In genomic region chr9:77806426-77806825, GRCm38 (mm10) we compare ENCODE assay signal across 8 mouse cellular contexts. TPM values are rescaled to one million over a fixed set of nuclear protein-coding genes. Genes with fewer than 3 reads are reported as not detected.
A peak's percentile ranks its signal among the peaks of the same experiment; 100 is the strongest.
DNase-seq lines count a peak whose midpoint lies in the region; ATAC-seq and TF ChIP-seq lines count a peak whose summit lies in the region.

No protein-coding gene starts in this region.

- TF ChIP-seq CTCF in intestine, postnatal 0 days (IDR thresholded peaks at IDR 0.05; ENCODE audit: low read depth), result no peak

- peak overlapping the region; percentile 45 for H3K27ac ChIP-seq in kidney, embryonic 16.5 days (ENCODE audit: low read length)
- no peak overlapping the region for H3K27ac ChIP-seq in intestine, postnatal 0 days (ENCODE audit: low read depth, low read length)

- H3ac ChIP-seq in myocyte (ENCODE audit: control insufficient read depth, insufficient read length), result no peak overlapping the region

- WGBS in kidney, embryonic 16.5 days, result 49% methylated on average over 3 of the region's 3 CpGs
- WGBS in intestine, postnatal 0 days, result 31% methylated on average over 3 of the region's 3 CpGs

- H3K4me1 ChIP-seq in kidney, embryonic 16.5 days (ENCODE audit: insufficient read depth, low read length), result 0 out of 2 replicates have a peak, but pooled peaks cover 9% of the 10 kb centered on the region
- no peaks in the 10 kb centered on the region for H3K4me1 ChIP-seq in intestine, postnatal 0 days (replicated peaks; ENCODE audit: control insufficient read depth, insufficient read depth, low read length)

- peak; percentile 24 for ATAC-seq in kidney, embryonic 16.5 days (ENCODE audit: low FRiP score, low TSS enrichment)
- peak; percentile 47; the same call in 1 of the 2 replicates for ATAC-seq in erythroblast, adult 5-6 weeks (replicated peaks; ENCODE audit: low FRiP score, poor library complexity, severe bottlenecking)
- ATAC-seq in intestine, postnatal 0 days, result no peak

- peak overlapping the region; percentile 47 for H3K4me2 ChIP-seq in kidney, embryonic 16.5 days (replicated peaks; ENCODE audit: low read depth, low read length)
- H3K4me2 ChIP-seq in intestine, postnatal 0 days (replicated peaks; ENCODE audit: low read depth), result peak overlapping the region; percentile 62
- peak overlapping the region; percentile 94 for H3K4me2 ChIP-seq in myocyte (ENCODE audit: low read depth)

- peak overlapping the region; percentile 59 for H3K9ac ChIP-seq in kidney, embryonic 16.5 days (replicated peaks; ENCODE audit: low read length)
- no peak overlapping the region for H3K9ac ChIP-seq in intestine, postnatal 0 days (ENCODE audit: low read depth, low read length)

- H3K9me3 ChIP-seq in kidney, embryonic 16.5 days (ENCODE audit: low read length), result no peaks in the 10 kb centered on the region
- H3K9me3 ChIP-seq in intestine, postnatal 0 days (ENCODE audit: control insufficient read depth), result no peaks in the 10 kb centered on the region

- H3K4me3 ChIP-seq in kidney, embryonic 16.5 days (ENCODE audit: low read length), result peak overlapping the region; percentile 30
- H3K4me3 ChIP-seq in intestine, postnatal 0 days (ENCODE audit: low read depth, low read length), result peak overlapping the region; percentile 14; the same call in 1 of the 2 replicates
- peak overlapping the region; percentile 13 for H3K4me3 ChIP-seq in myocyte

- H3K27me3 ChIP-seq in kidney, embryonic 16.5 days (ENCODE audit: insufficient read depth, low read length), result no peaks in the 10 kb centered on the region
- no peaks in the 10 kb centered on the region for H3K27me3 ChIP-seq in intestine, postnatal 0 days (replicated peaks; ENCODE audit: control insufficient read depth, insufficient read depth, low read length)
- H3K27me3 ChIP-seq in myocyte (ENCODE audit: control insufficient read depth, insufficient read depth, insufficient read length), result no peaks in the 10 kb centered on the region

- H3K79me2 ChIP-seq in myocyte (ENCODE audit: control insufficient read depth, insufficient read depth), result no peaks in the 10 kb centered on the region

- H3K36me3 ChIP-seq in kidney, embryonic 16.5 days (ENCODE audit: insufficient read depth, low read length), result no peaks in the 10 kb centered on the region
- no peaks in the 10 kb centered on the region for H3K36me3 ChIP-seq in intestine, postnatal 0 days (ENCODE audit: control insufficient read depth, insufficient read depth)
- no peaks in the 10 kb centered on the region for H3K36me3 ChIP-seq in myocyte (ENCODE audit: control insufficient read depth, insufficient read depth)

- DNase-seq in kidney, postnatal 14 days, result no peak
- no peak for DNase-seq in right cerebral cortex, postnatal 25 days
- DNase-seq in gastrocnemius, postnatal 10 days, result no peak
- DNase-seq in cerebellum, adult 9-10 months, result no peak

- TF ChIP-seq POLR2A in myocyte (IDR thresholded peaks at IDR 0.05; ENCODE audit: insufficient read length, low read depth), result no peak

TF ChIP-seq in myocyte, 11 proteins besides CTCF, POLR2A, EP300 and RAD21:
- TF ChIP-seq MYOG (IDR thresholded peaks at IDR 0.05; ENCODE audit: control insufficient read depth in 1 of 3, insufficient read depth in 1 of 3, insufficient read length in 2 of 3, low read depth in 2 of 3), result no peak
- no peak for TF ChIP-seq E2F4 (IDR thresholded peaks at IDR 0.05; ENCODE audit: insufficient read depth)
- no peak for TF ChIP-seq CEBPB (IDR thresholded peaks at IDR 0.05; ENCODE audit: insufficient read depth, poor library complexity, severe bottlenecking)
- TF ChIP-seq MAX (IDR thresholded peaks at IDR 0.05; ENCODE audit: low read depth), result no peak
- TF ChIP-seq TCF12 (IDR thresholded peaks at IDR 0.05; ENCODE audit: insufficient read depth, poor library complexity, severe bottlenecking), result no peak
- no peak for TF ChIP-seq SRF (IDR thresholded peaks at IDR 0.05; ENCODE audit: control insufficient read depth, insufficient read length, low read depth)
- no peak for TF ChIP-seq MYOD1 (IDR thresholded peaks at IDR 0.05; ENCODE audit: control insufficient read depth in 1 of 3, insufficient read length in 2 of 3, low read depth in 2 of 3)
- no peak for TF ChIP-seq POLR2AphosphoS2 (IDR thresholded peaks at IDR 0.05; ENCODE audit: insufficient read length, low read depth)
- TF ChIP-seq REST (IDR thresholded peaks at IDR 0.05; ENCODE audit: insufficient read depth, insufficient read length), result no peak
- TF ChIP-seq TCF3 (IDR thresholded peaks at IDR 0.05; ENCODE audit: insufficient read length, low read depth), result no peak
- no peak for TF ChIP-seq USF1 (IDR thresholded peaks at IDR 0.05; ENCODE audit: low read depth)

RNA-seq across cellular contexts. Expression of gene Gclc, which starts 52.1 kb away (rescaled TPM):
- 24.0 and 26.8 TPM in 2 replicates for polyA plus RNA-seq in kidney, embryonic 16.5 days (2015; fragmentation: Nextera tagmentation; extraction: Ambion mirVana)
- 86.1 and 90.7 TPM in 2 replicates for total RNA-seq in erythroblast, adult 5-6 weeks (2015; ENCODE audit: low replicate concordance)
- total RNA-seq in erythroblast, adult 5-6 weeks (2017; ENCODE audit: low replicate concordance), result 92.9 and 131 TPM in 2 replicates
- polyA plus RNA-seq in intestine, postnatal 0 days (2015; fragmentation: Nextera tagmentation; extraction: Ambion mirVana), result 12.9 and 19.6 TPM in 2 replicates
- 9.0 TPM for polyA plus RNA-seq in myocyte (2012; fragmentation: generic; extraction: Trizol)
- total RNA-seq in gastrocnemius, postnatal 10 days (2021), result 1 to 10 TPM; 5.0 to 7.7 TPM
